Mouse (Mus musculus): ENCODE data around the gene Tubb4b. TPM values are rescaled to one million over a fixed set of nuclear protein-coding genes. Genes with fewer than 3 reads are reported as not detected.

The Tubb4b gene
- total RNA-seq (2014; rRNA removed), result 827 and 864 TPM in 2 replicates
- 531 and 568 TPM in 2 replicates for polyA plus RNA-seq (2015; fragmentation: Nextera tagmentation; extraction: Ambion mirVana)

GRCm38 (mm10) chr2:25224492-25224765 lies at the start of gene Tubb4b:
Tubb4b (minus strand) TSS chr2:25224702.
- Histone ChIP-seq H3K27me3 (ENCODE audit: insufficient read depth, low read length) (no peaks in the 10 kb centered on the region), H3K9me3 (ENCODE audit: low read length) (no peaks in the 10 kb centered on the region), H3K4me1 (ENCODE audit: insufficient read depth, low read length) (peaks cover 19% of the 10 kb centered on the region), H3K36me3 (ENCODE audit: insufficient read depth, low read length) (no peaks in the 10 kb centered on the region), H3K4me3 (ENCODE audit: low read length) (peak within 1 kb of the TSS; percentile 80), H3K27ac (peak within 1 kb of the TSS; percentile 97), H3K4me2 (ENCODE audit: low read depth, low read length) (peak within 1 kb of the TSS; percentile 84), H3K9ac (replicated peaks; ENCODE audit: low read length) (peak within 1 kb of the TSS; percentile 87)
- ATAC-seq (no peak), DNase-seq (ENCODE audit: low spot score) (no peak)
- peak; percentile 62 for TF ChIP-seq CTCF (IDR thresholded peaks at IDR 0.05; ENCODE audit: low read depth)
- under 1% methylated on average over 17 of the region's 17 CpGs for WGBS

GRCm38 (mm10) chr2:25273010-25273409 lies 48.5 kb upstream of the Tubb4b start:
- no peak for TF ChIP-seq CTCF (IDR thresholded peaks at IDR 0.05; ENCODE audit: low read depth)
- H3K36me3 ChIP-seq (ENCODE audit: insufficient read depth, low read length), result peaks cover 54% of the 10 kb centered on the region
- DNase-seq (ENCODE audit: low spot score) (no peak), ATAC-seq (no peak)
- peak overlapping the region; percentile 79 for H3K9ac ChIP-seq (replicated peaks; ENCODE audit: low read length)
- H3K4me3 ChIP-seq (ENCODE audit: low read length), result peak overlapping the region; percentile 89
- H3K9me3 ChIP-seq (ENCODE audit: low read length), result no peaks in the 10 kb centered on the region
- H3K4me2 ChIP-seq (ENCODE audit: low read depth, low read length), result peak overlapping the region; percentile 95
- H3K27ac ChIP-seq, result peak overlapping the region; percentile 87
- peaks cover 20% of the 10 kb centered on the region for H3K4me1 ChIP-seq (ENCODE audit: insufficient read depth, low read length)
- 38% methylated on average over 16 of the region's 16 CpGs for WGBS
- H3K27me3 ChIP-seq (ENCODE audit: insufficient read depth, low read length), result no peaks in the 10 kb centered on the region

- H3K27ac ChIP-seq, result peak overlapping the region; percentile 87
- TF ChIP-seq CTCF (IDR thresholded peaks at IDR 0.05; ENCODE audit: low read depth), result no peak
- H3K4me1 ChIP-seq (ENCODE audit: insufficient read depth, low read length), result peaks cover 23% of the 10 kb centered on the region
- WGBS, result under 1% methylated on average over 16 of the region's 29 CpGs
- no peaks in the 10 kb centered on the region for H3K27me3 ChIP-seq (ENCODE audit: insufficient read depth, low read length)
- no peaks in the 10 kb centered on the region for H3K9me3 ChIP-seq (ENCODE audit: low read length)
- DNase-seq (ENCODE audit: low spot score), result no peak
- H3K4me2 ChIP-seq (ENCODE audit: low read depth, low read length), result peak overlapping the region; percentile 95
- H3K9ac ChIP-seq (replicated peaks; ENCODE audit: low read length), result peak overlapping the region; percentile 79
- H3K4me3 ChIP-seq (ENCODE audit: low read length), result peak overlapping the region; percentile 89
- ATAC-seq, result peak; percentile 69
- H3K36me3 ChIP-seq (ENCODE audit: insufficient read depth, low read length), result peaks cover 49% of the 10 kb centered on the region
Measured at GRCm38 (mm10) chr2:25272515-25272914, 48.0 kb upstream of the Tubb4b start.

- Histone ChIP-seq H3K36me3 (ENCODE audit: insufficient read depth, low read length) (peaks cover 48% of the 10 kb centered on the region), H3K4me3 (ENCODE audit: low read length) (peak within 1 kb of the TSS; percentile 89), H3K9me3 (ENCODE audit: low read length) (no peaks in the 10 kb centered on the region), H3K9ac (replicated peaks; ENCODE audit: low read length) (peak within 1 kb of the TSS; percentile 79), H3K4me2 (ENCODE audit: low read depth, low read length) (peak within 1 kb of the TSS; percentile 95), H3K27me3 (ENCODE audit: insufficient read depth, low read length) (no peaks in the 10 kb centered on the region), H3K4me1 (ENCODE audit: insufficient read depth, low read length) (peaks cover 28% of the 10 kb centered on the region), H3K27ac (peak within 1 kb of the TSS; percentile 87)
- peak; percentile 99 for DNase-seq (ENCODE audit: low spot score)
- ATAC-seq, result peak; percentile 96
- TF ChIP-seq CTCF (IDR thresholded peaks at IDR 0.05; ENCODE audit: low read depth), result peak; percentile 50
- 1% methylated on average over 55 of the region's 55 CpGs for WGBS
Measured at GRCm38 (mm10) chr2:25271827-25272511, 47.5 kb upstream of the Tubb4b start, which contains the start of the genes Ssna1 and Anapc2. Ssna1 (minus strand) TSS chr2:25272438. Anapc2 (plus strand) TSS chr2:25272478.

- no peak overlapping the region for H3K4me3 ChIP-seq (ENCODE audit: low read length)
- peak overlapping the region; percentile 76 for H3K4me2 ChIP-seq (ENCODE audit: low read depth, low read length)
- DNase-seq (ENCODE audit: low spot score), result no peak
- no peak for TF ChIP-seq CTCF (IDR thresholded peaks at IDR 0.05; ENCODE audit: low read depth)
- peaks cover 54% of the 10 kb centered on the region for H3K4me1 ChIP-seq (ENCODE audit: insufficient read depth, low read length)
- H3K9me3 ChIP-seq (ENCODE audit: low read length), result no peaks in the 10 kb centered on the region
- 68% methylated on average over 4 of the region's 4 CpGs for WGBS
- no peaks in the 10 kb centered on the region for H3K27me3 ChIP-seq (ENCODE audit: insufficient read depth, low read length)
- peaks cover 23% of the 10 kb centered on the region; the same call in 1 of the 2 replicates for H3K36me3 ChIP-seq (ENCODE audit: insufficient read depth, low read length)
- H3K27ac ChIP-seq, result peak overlapping the region; percentile 81; the same call in 1 of the 2 replicates
- H3K9ac ChIP-seq (replicated peaks; ENCODE audit: low read length), result no peak overlapping the region
- ATAC-seq, result no peak
Measured at GRCm38 (mm10) chr2:25267746-25268309, 43.3 kb upstream of the Tubb4b start.

- ATAC-seq (no peak), DNase-seq (ENCODE audit: low spot score) (peak; percentile 58)
- Histone ChIP-seq H3K9ac (replicated peaks; ENCODE audit: low read length) (no peak overlapping the region), H3K36me3 (ENCODE audit: insufficient read depth, low read length) (peaks cover 23% of the 10 kb centered on the region; the same call in 1 of the 2 replicates), H3K4me1 (ENCODE audit: insufficient read depth, low read length) (peaks cover 54% of the 10 kb centered on the region), H3K27me3 (ENCODE audit: insufficient read depth, low read length) (no peaks in the 10 kb centered on the region), H3K9me3 (ENCODE audit: low read length) (no peaks in the 10 kb centered on the region), H3K4me2 (ENCODE audit: low read depth, low read length) (peak overlapping the region; percentile 76), H3K27ac (peak overlapping the region; percentile 81), H3K4me3 (ENCODE audit: low read length) (0 out of 2 replicates have a peak overlapping the region, but pooled peaks have one; percentile 60)
- no peak for TF ChIP-seq CTCF (IDR thresholded peaks at IDR 0.05; ENCODE audit: low read depth)
Measured at GRCm38 (mm10) chr2:25267241-25267640, 42.7 kb upstream of the Tubb4b start.
